Mouse (Mus musculus): ENCODE results near the gene Bicd1.

DNA sequence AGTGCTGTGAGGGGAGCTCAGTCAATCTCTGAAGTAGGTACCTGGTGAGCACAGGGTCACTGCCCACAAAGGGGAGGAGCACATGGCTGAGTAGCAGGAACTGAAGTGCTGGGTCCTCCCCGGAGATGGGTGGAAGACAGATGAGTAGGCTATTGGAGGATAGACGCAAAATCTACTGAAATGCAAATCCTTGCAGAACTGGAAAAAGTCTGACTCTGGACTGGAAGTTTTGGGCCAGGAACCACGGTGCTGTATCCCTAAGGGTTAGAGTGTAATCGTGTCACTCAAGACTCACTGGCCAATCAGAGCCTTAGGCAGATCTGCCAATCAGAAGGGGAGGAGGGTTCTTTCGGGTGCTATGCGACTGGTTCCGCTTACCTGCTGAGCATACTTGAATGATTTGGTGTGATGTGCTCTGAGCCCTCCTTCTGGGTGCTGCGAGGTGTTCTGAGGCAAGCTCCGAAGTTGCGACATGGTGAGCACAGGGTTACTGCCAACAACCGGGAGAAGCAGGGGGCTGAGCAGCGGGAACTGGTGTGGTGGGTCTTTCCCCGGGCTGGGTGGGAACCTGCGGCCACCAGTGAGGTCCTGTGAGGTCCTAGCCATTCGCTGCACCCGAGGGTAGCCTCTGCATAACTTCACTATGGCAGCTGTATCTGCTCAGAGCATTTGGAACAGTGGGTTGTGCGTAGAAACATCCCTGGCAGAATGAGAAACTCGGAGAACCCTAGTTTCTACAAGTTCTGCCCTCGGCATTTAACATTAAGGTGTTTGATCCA, 157.2 kb downstream of the Bicd1 start:
- TF ChIP-seq CTCF (IDR thresholded peaks at IDR 0.05; ENCODE audit: borderline replicate concordance, control insufficient read depth, extremely low read depth, insufficient read depth, low read length, poor library complexity) (no peak), POLR2A (IDR thresholded peaks at IDR 0.05; ENCODE audit: control insufficient read depth, extremely low read depth, insufficient read depth, low read length, poor library complexity) (no peak)

All from thymus, adult 2 months (tissue).